Mouse (Mus musculus) midbrain, embryonic 16.5 days (tissue): ENCODE measurements around the gene H2-DMa. TPM values are rescaled to one million over a fixed set of nuclear protein-coding genes. Genes with fewer than 3 reads are reported as not detected.
A peak's percentile ranks its signal among the peaks of the same experiment; 100 is the strongest.

Source experiments
- ATAC-seq: fragments of 200-750 bp; cut with Nextera tagmentation; 2 replicates; pipeline ENCODE4 v1.8.0; 2017; ENCODE audit warnings: moderate TSS enrichment
- H3K27ac ChIP-seq: fragments of 300-500 bp; sonication (generic); 2 replicates; pipeline ENCODE4 v1.5.1; 2014; ENCODE audit warnings: mild to moderate bottlenecking, low read length, mixed read lengths
- H3K27me3 ChIP-seq: fragments of 300-500 bp; sonication (generic); 2 replicates; pipeline ENCODE4 v1.6.1; 2014; ENCODE audit warnings: low read depth, low read length, mixed read lengths; ENCODE audit not compliant: control insufficient read depth, insufficient read depth
- H3K36me3 ChIP-seq: fragments of 300-500 bp; sonication (generic); 2 replicates; pipeline ENCODE4 v1.6.1; 2014; ENCODE audit warnings: mild to moderate bottlenecking, low read length, moderate library complexity, mixed read lengths; ENCODE audit not compliant: control insufficient read depth, insufficient read depth
- H3K4me1 ChIP-seq: fragments of 300-500 bp; sonication (generic); 2 replicates; pipeline ENCODE4 v1.6.1; 2014; ENCODE audit warnings: mild to moderate bottlenecking, low read length, mixed read lengths; ENCODE audit not compliant: control insufficient read depth, insufficient read depth
- H3K4me2 ChIP-seq: fragments of 300-500 bp; sonication (generic); 2 replicates; pipeline ENCODE4 v1.6.1; 2014; ENCODE audit warnings: mild to moderate bottlenecking, low read length, mixed read lengths
- H3K4me3 ChIP-seq: fragments of 300-500 bp; sonication (generic); 2 replicates; pipeline ENCODE4 v1.5.1; 2014; ENCODE audit warnings: low read depth, mild to moderate bottlenecking, low read length, moderate library complexity, mixed read lengths
- H3K9ac ChIP-seq: fragments of 300-500 bp; sonication (generic); 2 replicates; pipeline ENCODE4 v1.6.1; 2014; ENCODE audit warnings: low read depth, low read length, mixed read lengths
- H3K9me3 ChIP-seq: fragments of 300-500 bp; sonication (generic); replicated peaks from 2 replicates; pipeline ENCODE4 v1.6.1; 2014; ENCODE audit warnings: mild to moderate bottlenecking, low read length, mixed read lengths; ENCODE audit not compliant: control insufficient read depth, poor library complexity, severe bottlenecking
- WGBS: fragments of 180-500 bp; shearing (Covaris S2); extraction: QIAGEN DNeasy Blood & Tissue Kit; methylation state at CpG from one replicate; pipeline ENCODE4 v1.1.7; 2014; 5-methylcytosine and 5-hydroxymethylcytosine counted together
- polyA plus RNA-seq: library from polyadenylated mRNA; unstranded; fragments of >200 nt; fragmentation: Nextera tagmentation; extraction: Ambion mirVana; gene quantifications from 2 replicates; pipeline ENCODE4 v1.2.1, GENCODE M21; 2015

Gene H2-DMa
- polyA plus RNA-seq, 1 experiment from 2014 or later, result 22.7 TPM

- Histone ChIP-seq H3K4me3 (no peak overlapping the region), H3K27ac (no peak overlapping the region), H3K36me3 (no peaks in the 10 kb centered on the region), H3K4me1 (peaks cover 26% of the 10 kb centered on the region), H3K9me3 (no peaks in the 10 kb centered on the region), H3K9ac (no peak overlapping the region), H3K4me2 (no peak overlapping the region), H3K27me3 (no peaks in the 10 kb centered on the region)
- no peak for ATAC-seq
- 64% methylated on average over 9 of the region's 9 CpGs for WGBS
Observed at GRCm38 (mm10) chr17:34126826-34127420, 7.6 kb downstream of the H2-DMa start.

GRCm38 (mm10) chr17:34127475-34127874 lies 8.1 kb downstream of the H2-DMa start:
- ATAC-seq, result no peak
- peaks cover 26% of the 10 kb centered on the region for H3K4me1 ChIP-seq
- WGBS, result 27% methylated on average over 6 of the region's 6 CpGs
- no peak overlapping the region for H3K27ac ChIP-seq
- no peak overlapping the region for H3K4me3 ChIP-seq
- no peaks in the 10 kb centered on the region for H3K9me3 ChIP-seq
- H3K36me3 ChIP-seq, result no peaks in the 10 kb centered on the region
- no peak overlapping the region for H3K9ac ChIP-seq
- H3K27me3 ChIP-seq, result no peaks in the 10 kb centered on the region
- H3K4me2 ChIP-seq, result no peak overlapping the region

- no peak overlapping the region for H3K4me3 ChIP-seq
- no peak overlapping the region for H3K27ac ChIP-seq
- ATAC-seq, result no peak
Observed at GRCm38 (mm10) chr17:34128264-34128937, 9.1 kb downstream of the H2-DMa start.

GRCm38 (mm10) chr17:34128944-34129791 lies 9.8 kb downstream of the H2-DMa start:
- Histone ChIP-seq H3K4me1 (peaks cover 15% of the 10 kb centered on the region), H3K9ac (no peak overlapping the region), H3K4me3 (peak overlapping the region; percentile 3; the same call in 1 of the 2 replicates), H3K4me2 (0 out of 2 replicates have a peak overlapping the region, but pooled peaks have one; percentile 3), H3K27ac (no peak overlapping the region), H3K36me3 (no peaks in the 10 kb centered on the region), H3K9me3 (no peaks in the 10 kb centered on the region), H3K27me3 (no peaks in the 10 kb centered on the region)
- 0 out of 2 replicates have a peak, but pooled peaks have one; percentile 23 for ATAC-seq
- WGBS, result 20% methylated on average over 18 of the region's 18 CpGs

More at GRCm38 (mm10) chr17:34128264-34128937, 9.1 kb downstream of the H2-DMa start:
- Histone ChIP-seq H3K9me3 (no peaks in the 10 kb centered on the region), H3K27me3 (no peaks in the 10 kb centered on the region), H3K9ac (no peak overlapping the region), H3K4me2 (0 out of 2 replicates have a peak overlapping the region, but pooled peaks have one; percentile 3), H3K36me3 (no peaks in the 10 kb centered on the region), H3K4me1 (peaks cover 22% of the 10 kb centered on the region)
- WGBS, result 17% methylated on average over 13 of the region's 13 CpGs

GRCm38 (mm10) chr17:34130073-34130947 lies 11.0 kb downstream of the H2-DMa start:
- Histone ChIP-seq H3K27ac (no peak overlapping the region), H3K27me3 (no peaks in the 10 kb centered on the region), H3K4me1 (peaks cover 8% of the 10 kb centered on the region; the same call in 1 of the 2 replicates), H3K9me3 (no peaks in the 10 kb centered on the region), H3K9ac (no peak overlapping the region), H3K4me2 (no peak overlapping the region), H3K4me3 (no peak overlapping the region), H3K36me3 (no peaks in the 10 kb centered on the region)
- 86% methylated on average over 19 of the region's 19 CpGs for WGBS
- ATAC-seq, result no peak

GRCm38 (mm10) chr17:34131911-34132310 lies 12.6 kb downstream of the H2-DMa start:
- 67% methylated on average over 7 of the region's 7 CpGs for WGBS
- ATAC-seq, result no peak

GRCm38 (mm10) chr17:34133289-34133688 lies 13.9 kb downstream of the H2-DMa start:
- Histone ChIP-seq H3K9me3 (no peaks in the 10 kb centered on the region), H3K4me1 (peaks cover 11% of the 10 kb centered on the region; the same call in 1 of the 2 replicates), H3K9ac (no peak overlapping the region), H3K27ac (no peak overlapping the region), H3K36me3 (no peaks in the 10 kb centered on the region), H3K27me3 (peaks cover 10% of the 10 kb centered on the region), H3K4me2 (no peak overlapping the region), H3K4me3 (no peak overlapping the region)
- WGBS, result 86% methylated on average over 11 of the region's 11 CpGs
- no peak for ATAC-seq

More at GRCm38 (mm10) chr17:34131911-34132310, 12.6 kb downstream of the H2-DMa start:
- H3K9me3 ChIP-seq, result no peaks in the 10 kb centered on the region
- no peak overlapping the region for H3K4me2 ChIP-seq
- H3K27ac ChIP-seq, result no peak overlapping the region
- H3K4me1 ChIP-seq, result peaks cover 11% of the 10 kb centered on the region; the same call in 1 of the 2 replicates
- 0 out of 2 replicates have a peak, but pooled peaks cover 2% of the 10 kb centered on the region for H3K27me3 ChIP-seq
- no peak overlapping the region for H3K9ac ChIP-seq
- no peak overlapping the region for H3K4me3 ChIP-seq
- H3K36me3 ChIP-seq, result no peaks in the 10 kb centered on the region

- Histone ChIP-seq H3K27ac (no peak overlapping the region), H3K27me3 (peaks cover 21% of the 10 kb centered on the region), H3K9me3 (no peaks in the 10 kb centered on the region), H3K4me1 (peaks cover 7% of the 10 kb centered on the region; the same call in 1 of the 2 replicates), H3K4me2 (no peak overlapping the region), H3K9ac (no peak overlapping the region), H3K4me3 (no peak overlapping the region), H3K36me3 (no peaks in the 10 kb centered on the region)
- no peak for ATAC-seq
- 97% methylated on average over 3 of the region's 3 CpGs for WGBS
Observed at GRCm38 (mm10) chr17:34134451-34134850, 15.1 kb downstream of the H2-DMa start.
